Mouse (Mus musculus) midbrain, embryonic 13.5 days (tissue): ENCODE measurements at regions not wholly inside any gene's neighbourhood (a gene's known extent, or its start where the extent isn't known, plus 50 kb on each side); places are given as distances from the start of the nearest gene placed in this dataset.
"Not testable (repeated sequence)": the region's sequence is repeated elsewhere in the genome, so short reads cannot be mapped to it uniquely, and the experiment has no call there.

Experiments
- ATAC-seq: fragments of 200-750 bp; cut with Nextera tagmentation; 2 replicates; pipeline ENCODE4 v1.8.0; 2017; ENCODE audit warnings: mild to moderate bottlenecking, moderate TSS enrichment, moderate library complexity
- H3K27ac ChIP-seq: fragments of 300-500 bp; sonication (generic); 2 replicates; pipeline ENCODE4 v1.5.1; 2015; ENCODE audit warnings: inconsistent platforms, mild to moderate bottlenecking, moderate library complexity
- H3K27me3 ChIP-seq: fragments of 300-500 bp; sonication (generic); 2 replicates; pipeline ENCODE4 v1.6.1; 2015; ENCODE audit warnings: mild to moderate bottlenecking, inconsistent platforms
- H3K36me3 ChIP-seq: fragments of 300-500 bp; sonication (generic); 2 replicates; pipeline ENCODE4 v1.6.1; 2015; ENCODE audit warnings: mild to moderate bottlenecking, inconsistent platforms
- H3K4me1 ChIP-seq: fragments of 300-500 bp; sonication (generic); replicated peaks from 2 replicates; pipeline ENCODE4 v1.6.1; 2015; ENCODE audit warnings: inconsistent platforms
- H3K4me2 ChIP-seq: fragments of 300-500 bp; sonication (generic); replicated peaks from 2 replicates; pipeline ENCODE4 v1.6.1; 2015; ENCODE audit warnings: moderate library complexity, mild to moderate bottlenecking, inconsistent platforms
- H3K4me3 ChIP-seq: fragments of 300-500 bp; sonication (generic); replicated peaks from 2 replicates; pipeline ENCODE4 v1.5.1; 2015; ENCODE audit warnings: mild to moderate bottlenecking, inconsistent platforms
- H3K9ac ChIP-seq: fragments of 300-500 bp; sonication (generic); replicated peaks from 2 replicates; pipeline ENCODE4 v1.6.1; 2015; ENCODE audit warnings: mild to moderate bottlenecking, inconsistent platforms
- H3K9me3 ChIP-seq: fragments of 300-500 bp; sonication (generic); 2 replicates; pipeline ENCODE4 v1.6.1; 2016; ENCODE audit warnings: mild to moderate bottlenecking, inconsistent platforms
- WGBS: fragments of 180-500 bp; shearing (Covaris S2); methylation state at CpG from one replicate; pipeline ENCODE4 v1.1.7; 2015; 5-methylcytosine and 5-hydroxymethylcytosine counted together

- Histone ChIP-seq H3K4me2 (no peak overlapping the region), H3K9ac (no peak overlapping the region), H3K27ac (no peak overlapping the region), H3K4me3 (no peak overlapping the region), H3K36me3 (no peaks in the 10 kb centered on the region), H3K9me3 (no peaks in the 10 kb centered on the region), H3K27me3 (no peaks in the 10 kb centered on the region), H3K4me1 (no peaks in the 10 kb centered on the region)
- 74% methylated on average over 7 of the region's 7 CpGs for WGBS
- peak; percentile 55; the same call in 1 of the 2 replicates for ATAC-seq
Observed at GRCm38 (mm10) chr5:40441239-40441638, 686.0 kb upstream of the Hs3st1 start.

- H3K4me1 ChIP-seq = no peaks in the 10 kb centered on the region
- ATAC-seq = no peak
- H3K9ac ChIP-seq = no peak overlapping the region
- no peak overlapping the region for H3K4me2 ChIP-seq
- H3K4me3 ChIP-seq = no peak overlapping the region
- H3K36me3 ChIP-seq = no peaks in the 10 kb centered on the region
- H3K27ac ChIP-seq = no peak overlapping the region
- no peaks in the 10 kb centered on the region for H3K9me3 ChIP-seq
- no peaks in the 10 kb centered on the region for H3K27me3 ChIP-seq
Observed at GRCm38 (mm10) chr5:40402721-40403120, 647.4 kb upstream of the Hs3st1 start.

GRCm38 (mm10) chr5:40394798-40395197 is 639.5 kb upstream of the Hs3st1 start:
- H3K4me2 ChIP-seq = no peak overlapping the region
- no peak for ATAC-seq
- 74% methylated on average over 3 of the region's 3 CpGs for WGBS
- no peaks in the 10 kb centered on the region for H3K27me3 ChIP-seq
- H3K27ac ChIP-seq = no peak overlapping the region
- H3K9ac ChIP-seq = no peak overlapping the region
- H3K4me3 ChIP-seq = no peak overlapping the region
- H3K36me3 ChIP-seq = no peaks in the 10 kb centered on the region
- H3K4me1 ChIP-seq = no peaks in the 10 kb centered on the region
- H3K9me3 ChIP-seq = no peaks in the 10 kb centered on the region

- Histone ChIP-seq H3K4me2 (no peak overlapping the region), H3K27ac (no peak overlapping the region), H3K9me3 (no peaks in the 10 kb centered on the region), H3K27me3 (no peaks in the 10 kb centered on the region), H3K9ac (no peak overlapping the region), H3K4me3 (no peak overlapping the region), H3K36me3 (no peaks in the 10 kb centered on the region), H3K4me1 (no peaks in the 10 kb centered on the region)
- no peak for ATAC-seq
Observed at GRCm38 (mm10) chr5:40389591-40389990, 634.3 kb upstream of the Hs3st1 start.

- Histone ChIP-seq H3K27ac (no peak overlapping the region), H3K36me3 (no peaks in the 10 kb centered on the region), H3K4me3 (no peak overlapping the region), H3K4me2 (no peak overlapping the region), H3K9me3 (no peaks in the 10 kb centered on the region), H3K27me3 (no peaks in the 10 kb centered on the region), H3K9ac (no peak overlapping the region), H3K4me1 (no peaks in the 10 kb centered on the region)
- 88% methylated on average over 1 of the region's 1 CpGs for WGBS
- ATAC-seq = no peak
Observed at GRCm38 (mm10) chr5:40366956-40367355, 611.7 kb upstream of the Hs3st1 start.

GRCm38 (mm10) chr5:40331237-40331636 is 576.0 kb upstream of the Hs3st1 start:
- no peak for ATAC-seq
- Histone ChIP-seq H3K4me2 (no peak overlapping the region), H3K27ac (no peak overlapping the region), H3K4me1 (no peaks in the 10 kb centered on the region), H3K9me3 (no peaks in the 10 kb centered on the region), H3K9ac (no peak overlapping the region), H3K27me3 (no peaks in the 10 kb centered on the region), H3K4me3 (no peak overlapping the region), H3K36me3 (no peaks in the 10 kb centered on the region)
- 79% methylated on average over 1 of the region's 1 CpGs for WGBS

- no peaks in the 10 kb centered on the region for H3K36me3 ChIP-seq
- H3K9ac ChIP-seq = no peak overlapping the region
- no peak overlapping the region for H3K4me3 ChIP-seq
- H3K4me2 ChIP-seq = no peak overlapping the region
- no peaks in the 10 kb centered on the region for H3K27me3 ChIP-seq
- WGBS = 72% methylated on average over 5 of the region's 5 CpGs
- H3K4me1 ChIP-seq = no peaks in the 10 kb centered on the region
- no peaks in the 10 kb centered on the region for H3K9me3 ChIP-seq
- ATAC-seq = no peak
- H3K27ac ChIP-seq = no peak overlapping the region
Observed at GRCm38 (mm10) chr5:40308510-40308909, 553.2 kb upstream of the Hs3st1 start.

GRCm38 (mm10) chr5:40304777-40305176 is 549.5 kb upstream of the Hs3st1 start:
- H3K36me3 ChIP-seq, H3K4me3 ChIP-seq, H3K27ac ChIP-seq, ATAC-seq, H3K9me3 ChIP-seq, H3K9ac ChIP-seq, H3K4me1 ChIP-seq, H3K27me3 ChIP-seq, H3K4me2 ChIP-seq: not testable (repeated sequence)
- WGBS = 89% methylated on average over 2 of the region's 2 CpGs

- H3K4me3 ChIP-seq = no peak overlapping the region
- H3K9ac ChIP-seq = no peak overlapping the region
- H3K36me3 ChIP-seq = no peaks in the 10 kb centered on the region
- no peak overlapping the region for H3K4me2 ChIP-seq
- H3K27me3 ChIP-seq = no peaks in the 10 kb centered on the region
- 44% methylated on average over 3 of the region's 3 CpGs for WGBS
- H3K27ac ChIP-seq = no peak overlapping the region
- no peak for ATAC-seq
- H3K9me3 ChIP-seq = no peaks in the 10 kb centered on the region
- H3K4me1 ChIP-seq = no peaks in the 10 kb centered on the region
Observed at GRCm38 (mm10) chr5:40294868-40295693, 539.8 kb upstream of the Hs3st1 start.

- no peaks in the 10 kb centered on the region for H3K9me3 ChIP-seq
- no peaks in the 10 kb centered on the region for H3K4me1 ChIP-seq
- 43% methylated on average over 2 of the region's 2 CpGs for WGBS
- H3K4me2 ChIP-seq = no peak overlapping the region
- H3K9ac ChIP-seq = no peak overlapping the region
- ATAC-seq = no peak
- H3K36me3 ChIP-seq = no peaks in the 10 kb centered on the region
- H3K27ac ChIP-seq = no peak overlapping the region
- H3K4me3 ChIP-seq = no peak overlapping the region
- no peaks in the 10 kb centered on the region for H3K27me3 ChIP-seq
Observed at GRCm38 (mm10) chr5:40282330-40282729, 527.1 kb upstream of the Hs3st1 start.

GRCm38 (mm10) chr5:40246664-40247063 is 491.4 kb upstream of the Hs3st1 start:
- Histone ChIP-seq H3K9me3 (no peaks in the 10 kb centered on the region), H3K4me3 (no peak overlapping the region), H3K4me2 (no peak overlapping the region), H3K4me1 (no peaks in the 10 kb centered on the region), H3K27me3 (no peaks in the 10 kb centered on the region), H3K27ac (no peak overlapping the region), H3K36me3 (no peaks in the 10 kb centered on the region), H3K9ac (no peak overlapping the region)
- WGBS = 78% methylated on average over 3 of the region's 3 CpGs
- no peak for ATAC-seq
